ENCODE assay signal across 13 mouse cellular contexts in genomic region chr4:79530968-79531620, GRCm38 (mm10).
DNase-seq lines count a peak whose midpoint lies in the region; ATAC-seq and TF ChIP-seq lines count a peak whose summit lies in the region.
"Had no signal": no experiment of that assay in that cellular context is flagged by ENCODE, and none has a peak within 500 bp of the region (broad histone marks: within the 10 kb centered on the region; RNA-seq: fewer than 3 reads in every experiment).

No protein-coding gene starts in this region.

- no peak for TF ChIP-seq CTCF in lung, adult 2 months (IDR thresholded peaks at IDR 0.05; ENCODE audit: insufficient read depth, low read length)

- ATAC-seq in midbrain, embryonic 16.5 days, result peak; percentile 56
- ATAC-seq: activated CD4-positive, CD25-positive, alpha-beta regulatory T cell, adult 4 months had no signal

- no peaks in the 10 kb centered on the region for H3K9me3 ChIP-seq in midbrain, embryonic 16.5 days (replicated peaks; ENCODE audit: control insufficient read depth, low read length, poor library complexity, severe bottlenecking)
- H3K9me3 ChIP-seq: embryonic facial prominence, embryonic 15.5 days had no signal

- H3K9ac ChIP-seq in midbrain, embryonic 16.5 days (ENCODE audit: low read depth, low read length), result no peak overlapping the region
- H3K9ac ChIP-seq: embryonic facial prominence, embryonic 15.5 days had no signal

- DNase-seq in cerebellum, postnatal 10 days, result peak; percentile 40 to 57
- no peak for DNase-seq in cerebellum, postnatal 36 days
- DNase-seq in brain, embryonic 18.5 days (ENCODE audit: low read depth, low spot score), result peak; percentile 75
- peak; percentile 3 to 47 for DNase-seq in layer of hippocampus, adult 18-20 months (ENCODE audit: low spot score in 2 of 2)
- no peak for DNase-seq in spleen, postnatal 36 days (ENCODE audit: low spot score in 2 of 2)
- DNase-seq in thymus, postnatal 14 days, result no peak
- DNase-seq in lung, adult 2 months, result no peak
- DNase-seq: cerebellum, adult 11-12 months; kidney, postnatal 4 days; lung, postnatal 4 days had no signal

- H3K27me3 ChIP-seq in midbrain, embryonic 16.5 days (ENCODE audit: control insufficient read depth, insufficient read depth, low read depth, low read length), result no peaks in the 10 kb centered on the region
- H3K27me3 ChIP-seq: embryonic facial prominence, embryonic 15.5 days had no signal

- WGBS in midbrain, embryonic 16.5 days, result 41% methylated on average over 6 of the region's 6 CpGs
- 56% methylated on average over 6 of the region's 6 CpGs for WGBS in lung, adult 2 months

- H3K27ac ChIP-seq in midbrain, embryonic 16.5 days (ENCODE audit: low read length), result peak overlapping the region; percentile 80
- H3K27ac ChIP-seq: embryonic facial prominence, embryonic 15.5 days had no signal

- H3K36me3 ChIP-seq in midbrain, embryonic 16.5 days (ENCODE audit: control insufficient read depth, insufficient read depth, low read length), result no peaks in the 10 kb centered on the region
- H3K36me3 ChIP-seq: embryonic facial prominence, embryonic 15.5 days had no signal

- no peak overlapping the region for H3K4me2 ChIP-seq in midbrain, embryonic 16.5 days (ENCODE audit: low read length)
- H3K4me2 ChIP-seq: embryonic facial prominence, embryonic 15.5 days had no signal

- no peak for TF ChIP-seq POLR2A in lung, adult 2 months (IDR thresholded peaks at IDR 0.05; ENCODE audit: borderline replicate concordance, extremely low read depth, low read depth, low read length)

- H3K4me3 ChIP-seq in midbrain, embryonic 16.5 days (ENCODE audit: low read depth, low read length), result no peak overlapping the region
- H3K4me3 ChIP-seq in lung, adult 2 months (replicated peaks; ENCODE audit: extremely low read depth, low read depth, low read length), result no peak overlapping the region
- H3K4me3 ChIP-seq: embryonic facial prominence, embryonic 15.5 days had no signal

- H3K4me1 ChIP-seq in midbrain, embryonic 16.5 days (ENCODE audit: control insufficient read depth, insufficient read depth, low read length), result peaks cover 11% of the 10 kb centered on the region
- H3K4me1 ChIP-seq in lung, adult 2 months (ENCODE audit: control insufficient read depth, insufficient read depth, low read length), result no peaks in the 10 kb centered on the region
- H3K4me1 ChIP-seq: embryonic facial prominence, embryonic 15.5 days had no signal

Comparison
In these comparisons a context has a peak if more than half of its experiments do, and no peak if none do; other contexts are left out.
1. DNase-seq: peak in cerebellum, postnatal 10 days (2 of 2), brain, embryonic 18.5 days (single experiment) and layer of hippocampus, adult 18-20 months (2 of 2); none in cerebellum, postnatal 36 days (0 of 2), spleen, postnatal 36 days (0 of 2), thymus, postnatal 14 days (single experiment) and lung, adult 2 months (single experiment).